Mouse (Mus musculus): ENCODE measurements around the gene Nsun3. TPM values are rescaled to one million over a fixed set of nuclear protein-coding genes. Genes with fewer than 3 reads are reported as not detected.
"Not testable (repeated sequence)": the region's sequence is repeated elsewhere in the genome, so short reads cannot be mapped to it uniquely, and the experiment has no call there.

Nsun3 gene
- total and polyA plus RNA-seq, 2 experiments, result 4.5 to 7.9 TPM

GRCm38 (mm10) chr16:62745875-62746274 is 40.7 kb downstream of the Nsun3 start:
- TF ChIP-seq POLR2A (IDR thresholded peaks at IDR 0.05; ENCODE audit: extremely low read depth, insufficient read depth, low read length), result no peak
- no peak for TF ChIP-seq CTCF (IDR thresholded peaks at IDR 0.05; ENCODE audit: low read depth, low read length)
- no peak overlapping the region for H3K27ac ChIP-seq (replicated peaks; ENCODE audit: insufficient read depth, low read depth, low read length)

GRCm38 (mm10) chr16:62734359-62734758 is 52.3 kb downstream of the Nsun3 start:
- Histone ChIP-seq H3K79me2 (ENCODE audit: control insufficient read depth, insufficient read depth, low read length) (no peaks in the 10 kb centered on the region), H3K9ac (ENCODE audit: low read depth, low read length) (no peak overlapping the region), H3K4me1 (ENCODE audit: control insufficient read depth, insufficient read depth, low read length) (no peaks in the 10 kb centered on the region), H3K27ac (replicated peaks; ENCODE audit: insufficient read depth, low read depth, low read length) (no peak overlapping the region), H3K4me3 (ENCODE audit: insufficient read depth, low read depth, low read length) (no peak overlapping the region), H3K27me3 (ENCODE audit: control insufficient read depth, insufficient read depth, low read length) (no peaks in the 10 kb centered on the region), H3K36me3 (ENCODE audit: control insufficient read depth, insufficient read depth, low read length) (peaks cover 16% of the 10 kb centered on the region)
- TF ChIP-seq CTCF (IDR thresholded peaks at IDR 0.05; ENCODE audit: low read depth, low read length) (no peak), POLR2A (IDR thresholded peaks at IDR 0.05; ENCODE audit: extremely low read depth, insufficient read depth, low read length) (no peak)
- DNase-seq (ENCODE audit: extremely low read depth, low read depth, low spot score), result no peak
- WGBS, result 98% methylated on average over 1 of the region's 1 CpGs

More at GRCm38 (mm10) chr16:62745875-62746274, 40.7 kb downstream of the Nsun3 start:
- Histone ChIP-seq H3K4me1 (ENCODE audit: control insufficient read depth, insufficient read depth, low read length) (no peaks in the 10 kb centered on the region), H3K9ac (ENCODE audit: low read depth, low read length) (no peak overlapping the region), H3K27me3 (ENCODE audit: control insufficient read depth, insufficient read depth, low read length) (no peaks in the 10 kb centered on the region), H3K79me2 (ENCODE audit: control insufficient read depth, insufficient read depth, low read length) (no peaks in the 10 kb centered on the region), H3K36me3 (ENCODE audit: control insufficient read depth, insufficient read depth, low read length) (peaks cover 2% of the 10 kb centered on the region; the same call in 1 of the 2 replicates), H3K4me3 (ENCODE audit: insufficient read depth, low read depth, low read length) (no peak overlapping the region)
- WGBS, result 79% methylated on average over 2 of the region's 2 CpGs
- DNase-seq (ENCODE audit: extremely low read depth, low read depth, low spot score), result no peak

DNA sequence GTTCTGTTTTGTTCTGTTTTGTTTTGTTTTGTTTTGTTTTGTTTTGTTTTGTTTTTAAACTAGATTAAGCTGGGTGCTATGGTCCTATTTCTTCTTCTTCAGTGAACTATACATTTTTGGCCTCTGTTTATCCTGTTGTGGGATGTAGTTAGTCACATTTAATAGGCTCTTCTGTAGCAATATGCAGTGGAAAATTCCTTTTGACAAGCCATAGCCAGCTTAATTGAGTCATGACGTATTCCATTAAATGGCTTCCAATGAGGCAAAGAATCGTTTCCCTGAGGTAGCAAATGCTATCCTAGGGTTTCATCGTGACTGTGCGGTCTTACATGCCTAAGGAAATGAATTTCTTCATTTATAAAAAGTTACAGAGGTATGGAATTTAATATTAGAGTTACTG is 56.3 kb downstream of the Nsun3 start:
- Histone ChIP-seq H3K4me1 (ENCODE audit: control insufficient read depth, insufficient read depth, low read length) (no peaks in the 10 kb centered on the region), H3K4me3 (ENCODE audit: insufficient read depth, low read depth, low read length) (no peak overlapping the region), H3K36me3 (ENCODE audit: control insufficient read depth, insufficient read depth, low read length) (peaks cover 14% of the 10 kb centered on the region), H3K9ac (ENCODE audit: low read depth, low read length) (no peak overlapping the region), H3K79me2 (ENCODE audit: control insufficient read depth, insufficient read depth, low read length) (no peaks in the 10 kb centered on the region), H3K27me3 (ENCODE audit: control insufficient read depth, insufficient read depth, low read length) (no peaks in the 10 kb centered on the region), H3K27ac (replicated peaks; ENCODE audit: insufficient read depth, low read depth, low read length) (no peak overlapping the region)
- no peak for DNase-seq (ENCODE audit: extremely low read depth, low read depth, low spot score)
- TF ChIP-seq POLR2A (IDR thresholded peaks at IDR 0.05; ENCODE audit: extremely low read depth, insufficient read depth, low read length), result no peak
- TF ChIP-seq CTCF (IDR thresholded peaks at IDR 0.05; ENCODE audit: low read depth, low read length), result no peak
- WGBS, result 94% methylated on average over 4 of the region's 4 CpGs

GRCm38 (mm10) chr16:62729846-62730245 is 56.8 kb downstream of the Nsun3 start:
- TF ChIP-seq POLR2A (IDR thresholded peaks at IDR 0.05; ENCODE audit: extremely low read depth, insufficient read depth, low read length), result no peak
- TF ChIP-seq CTCF (IDR thresholded peaks at IDR 0.05; ENCODE audit: low read depth, low read length), result no peak
- WGBS, result 83% methylated on average over 3 of the region's 3 CpGs

GRCm38 (mm10) chr16:62718255-62718654 is 68.4 kb downstream of the Nsun3 start:
- not testable (repeated sequence) for H3K4me1 ChIP-seq (ENCODE audit: control insufficient read depth, insufficient read depth, low read length); H3K27me3 ChIP-seq (ENCODE audit: control insufficient read depth, insufficient read depth, low read length); H3K36me3 ChIP-seq (ENCODE audit: control insufficient read depth, insufficient read depth, low read length); DNase-seq (ENCODE audit: extremely low read depth, low read depth, low spot score); H3K4me3 ChIP-seq (ENCODE audit: insufficient read depth, low read depth, low read length); H3K9ac ChIP-seq (ENCODE audit: low read depth, low read length); H3K79me2 ChIP-seq (ENCODE audit: control insufficient read depth, insufficient read depth, low read length); H3K27ac ChIP-seq (replicated peaks; ENCODE audit: insufficient read depth, low read depth, low read length)
- 90% methylated on average over 9 of the region's 11 CpGs for WGBS

More at GRCm38 (mm10) chr16:62729846-62730245, 56.8 kb downstream of the Nsun3 start:
- Histone ChIP-seq H3K4me1 (ENCODE audit: control insufficient read depth, insufficient read depth, low read length) (no peaks in the 10 kb centered on the region), H3K79me2 (ENCODE audit: control insufficient read depth, insufficient read depth, low read length) (no peaks in the 10 kb centered on the region), H3K9ac (ENCODE audit: low read depth, low read length) (no peak overlapping the region), H3K4me3 (ENCODE audit: insufficient read depth, low read depth, low read length) (no peak overlapping the region), H3K36me3 (ENCODE audit: control insufficient read depth, insufficient read depth, low read length) (peaks cover 11% of the 10 kb centered on the region), H3K27ac (replicated peaks; ENCODE audit: insufficient read depth, low read depth, low read length) (no peak overlapping the region), H3K27me3 (ENCODE audit: control insufficient read depth, insufficient read depth, low read length) (no peaks in the 10 kb centered on the region)
- DNase-seq (ENCODE audit: extremely low read depth, low read depth, low spot score), result no peak

GRCm38 (mm10) chr16:62690436-62690835 is 96.2 kb downstream of the Nsun3 start:
- TF ChIP-seq POLR2A (IDR thresholded peaks at IDR 0.05; ENCODE audit: extremely low read depth, insufficient read depth, low read length), result no peak
- DNase-seq (ENCODE audit: extremely low read depth, low read depth, low spot score), result no peak
- H3K36me3 ChIP-seq (ENCODE audit: control insufficient read depth, insufficient read depth, low read length), result no peaks in the 10 kb centered on the region
- H3K9ac ChIP-seq (ENCODE audit: low read depth, low read length), result no peak overlapping the region
- WGBS, result 82% methylated on average over 8 of the region's 8 CpGs
- H3K4me3 ChIP-seq (ENCODE audit: insufficient read depth, low read depth, low read length), result no peak overlapping the region
- no peaks in the 10 kb centered on the region for H3K79me2 ChIP-seq (ENCODE audit: control insufficient read depth, insufficient read depth, low read length)
- H3K27ac ChIP-seq (replicated peaks; ENCODE audit: insufficient read depth, low read depth, low read length), result no peak overlapping the region
- H3K4me1 ChIP-seq (ENCODE audit: control insufficient read depth, insufficient read depth, low read length), result no peaks in the 10 kb centered on the region
- no peaks in the 10 kb centered on the region for H3K27me3 ChIP-seq (ENCODE audit: control insufficient read depth, insufficient read depth, low read length)
